Mouse (Mus musculus) ovary, adult 10 weeks (tissue): ENCODE data around the gene Adra2c. TPM values are rescaled to one million over a fixed set of nuclear protein-coding genes. Genes with fewer than 3 reads are reported as not detected.

Source experiments
- polyA plus RNA-seq: library from polyadenylated mRNA; stranded (reverse); fragments of 350-450 nt; fragmentation: Illumina TruSeq; extraction: RNeasy Lipid Tissue Mini Kit (QIAGEN cat#74804); gene quantifications from one replicate; pipeline ENCODE4 v1.2.3, GENCODE M21; 2014

The Adra2c gene
- polyA plus RNA-seq: not detected

GRCm38 (mm10) chr5:35278019-35278418 lies at the start of gene Adra2c:
TSS of gene Adra2c (plus strand) at chr5:35278319.

Other genes starting within 250 kb of the Adra2c start
- gene Hgfac, start 236.8 kb upstream of the Adra2c start, polyA plus RNA-seq: not detected
- gene Dok7, start 221.6 kb upstream of the Adra2c start, polyA plus RNA-seq: not detected
- 16.9 TPM for gene Lrpap1, start 172.6 kb upstream of the Adra2c start, polyA plus RNA-seq
- gene Hmx1, start 110.8 kb downstream of the Adra2c start, polyA plus RNA-seq: not detected
- not detected for gene Cpz, start 247.4 kb downstream of the Adra2c start, polyA plus RNA-seq